In the genomic region with DNA sequence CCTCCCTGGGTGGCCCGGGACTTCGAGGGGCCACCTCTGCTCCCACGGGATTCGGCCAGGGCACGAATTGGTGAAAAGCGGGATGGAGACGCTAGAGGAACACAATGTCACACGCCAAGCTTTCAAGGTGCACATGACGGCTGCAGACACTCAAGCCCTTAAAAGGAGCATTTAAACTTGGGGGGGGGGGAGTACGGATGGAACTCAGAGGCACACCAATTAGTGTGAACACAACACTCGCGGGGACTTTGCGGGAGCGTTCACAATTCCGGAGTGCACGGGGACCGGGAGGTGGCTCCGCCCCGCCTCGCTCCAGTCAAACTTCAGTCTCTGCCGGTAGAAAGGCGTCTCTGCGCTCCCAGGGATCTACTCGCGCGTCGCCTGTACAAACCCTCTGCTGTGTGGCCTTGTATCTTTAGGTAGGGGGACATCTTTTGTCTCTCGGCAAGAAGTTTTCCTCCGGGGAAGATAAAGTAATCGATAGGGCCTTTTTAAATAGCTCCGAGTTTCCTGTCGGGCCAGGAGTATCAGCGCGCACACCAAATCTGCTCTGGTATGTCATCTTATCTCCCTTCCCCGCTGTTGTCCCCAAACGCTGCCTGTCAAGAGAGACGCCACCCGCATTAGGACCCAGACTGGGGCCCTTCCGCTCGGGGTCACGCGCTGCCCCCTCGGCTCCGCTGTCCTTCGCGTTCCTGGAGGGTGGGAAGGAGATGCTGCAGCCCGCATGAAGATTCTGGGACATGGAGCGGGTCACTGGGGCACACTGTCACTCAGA, we compare ENCODE assay signal across 8 mouse cellular contexts. TPM values are rescaled to one million over a fixed set of nuclear protein-coding genes. Genes with fewer than 3 reads are reported as not detected.
A peak's percentile ranks its signal among the peaks of the same experiment; 100 is the strongest.
DNase-seq lines count a peak whose midpoint lies in the region; ATAC-seq and TF ChIP-seq lines count a peak whose summit lies in the region.

No protein-coding gene starts in this region.

- peak overlapping the region; percentile 50 for H3K4me2 ChIP-seq in kidney, embryonic 15.5 days
- H3K4me2 ChIP-seq in forebrain, embryonic 12.5 days, result peak overlapping the region; percentile 35
- peak overlapping the region; percentile 58 for H3K4me2 ChIP-seq in intestine, postnatal 0 days (replicated peaks; ENCODE audit: low read depth)

- no peak for TF ChIP-seq CTCF in intestine, postnatal 0 days (IDR thresholded peaks at IDR 0.05; ENCODE audit: low read depth)

- no peak overlapping the region for H3K9ac ChIP-seq in kidney, embryonic 15.5 days
- H3K9ac ChIP-seq in forebrain, embryonic 12.5 days, result no peak overlapping the region
- H3K9ac ChIP-seq in intestine, postnatal 0 days (ENCODE audit: low read depth, low read length), result no peak overlapping the region

- H3K9me3 ChIP-seq in kidney, embryonic 15.5 days (replicated peaks), result no peaks in the 10 kb centered on the region
- no peaks in the 10 kb centered on the region for H3K9me3 ChIP-seq in forebrain, embryonic 12.5 days
- no peaks in the 10 kb centered on the region for H3K9me3 ChIP-seq in intestine, postnatal 0 days (ENCODE audit: control insufficient read depth)

- peaks cover 93% of the 10 kb centered on the region for H3K27me3 ChIP-seq in kidney, embryonic 15.5 days
- peaks cover 89% of the 10 kb centered on the region for H3K27me3 ChIP-seq in forebrain, embryonic 12.5 days
- peaks cover 89% of the 10 kb centered on the region for H3K27me3 ChIP-seq in intestine, postnatal 0 days (replicated peaks; ENCODE audit: control insufficient read depth, insufficient read depth, low read length)

- under 1% methylated on average over 47 of the region's 48 CpGs for WGBS in kidney, embryonic 15.5 days
- WGBS in forebrain, embryonic 12.5 days, result under 1% methylated on average over 48 of the region's 48 CpGs
- 1% methylated on average over 48 of the region's 48 CpGs for WGBS in intestine, postnatal 0 days

- DNase-seq in kidney, adult 11 months, result no peak
- peak; percentile 66 for DNase-seq in neural tube, embryonic 10.5 days (ENCODE audit: extremely low spot score, low spot score)
- DNase-seq in cerebellum, adult 11 months, result no peak
- DNase-seq in urinary bladder, postnatal 14 days (ENCODE audit: low spot score), result no peak
- no peak for DNase-seq in left cerebral cortex, postnatal 36 days (ENCODE audit: low spot score in 2 of 2)

- intact Hi-C loops in left cerebral cortex, postnatal 36 days (cut with DNase I), result no loop called here

- no peaks in the 10 kb centered on the region for H3K36me3 ChIP-seq in kidney, embryonic 15.5 days
- H3K36me3 ChIP-seq in forebrain, embryonic 12.5 days (replicated peaks), result no peaks in the 10 kb centered on the region
- H3K36me3 ChIP-seq in intestine, postnatal 0 days (ENCODE audit: control insufficient read depth, insufficient read depth), result no peaks in the 10 kb centered on the region

- peak overlapping the region; percentile 32 for H3K4me3 ChIP-seq in kidney, embryonic 15.5 days (replicated peaks)
- peak overlapping the region; percentile 20 for H3K4me3 ChIP-seq in forebrain, embryonic 12.5 days (replicated peaks)
- H3K4me3 ChIP-seq in intestine, postnatal 0 days (ENCODE audit: low read depth, low read length), result peak overlapping the region; percentile 34

- peaks cover 16% of the 10 kb centered on the region for H3K4me1 ChIP-seq in kidney, embryonic 15.5 days
- peaks cover 13% of the 10 kb centered on the region for H3K4me1 ChIP-seq in forebrain, embryonic 12.5 days
- H3K4me1 ChIP-seq in intestine, postnatal 0 days (replicated peaks; ENCODE audit: control insufficient read depth, insufficient read depth, low read length), result no peaks in the 10 kb centered on the region

- no peak overlapping the region for H3K27ac ChIP-seq in kidney, embryonic 15.5 days
- H3K27ac ChIP-seq in forebrain, embryonic 12.5 days, result no peak overlapping the region
- H3K27ac ChIP-seq in intestine, postnatal 0 days (ENCODE audit: low read depth, low read length), result no peak overlapping the region

- ATAC-seq in kidney, embryonic 15.5 days (replicated peaks; ENCODE audit: low FRiP score), result no peak
- no peak for ATAC-seq in forebrain, embryonic 12.5 days (ENCODE audit: low FRiP score)
- ATAC-seq in intestine, postnatal 0 days, result no peak

RNA-seq across cellular contexts. Expression of gene Nkx2-5, which starts 5.7 kb away (rescaled TPM):
- polyA plus RNA-seq in kidney, embryonic 15.5 days (2015; fragmentation: Nextera tagmentation; extraction: Ambion mirVana), result not detected in 2 replicates
- polyA plus RNA-seq in forebrain, embryonic 12.5 days (2016; fragmentation: Nextera tagmentation; extraction: Ambion mirVana), result not detected in 2 replicates
- 0.08 and 0.58 TPM in 2 replicates for polyA plus RNA-seq in intestine, postnatal 0 days (2015; fragmentation: Nextera tagmentation; extraction: Ambion mirVana)
- not detected for total RNA-seq in left cerebral cortex, postnatal 36 days (2021)
